Mouse (Mus musculus) hematopoietic stem cell, adult 5-6 weeks (primary cell): ENCODE data around the gene Ece1. TPM values are rescaled to one million over a fixed set of nuclear protein-coding genes. Genes with fewer than 3 reads are reported as not detected.

Experiments
- ATAC-seq, 2 experiments: fragments of 125-278 bp in 1 of 2; replicated peaks in 1 of 2; 2 replicates each; pipeline ENCODE4 v1.8.0; 2016 to 2017; ENCODE audit warnings: inconsistent platforms in 2 of 2, mild to moderate bottlenecking in 2 of 2, moderate number of reproducible peaks in 2 of 2, low read depth in 1 of 2, moderate TSS enrichment in 1 of 2; ENCODE audit not compliant: low FRiP score in 2 of 2, poor library complexity in 2 of 2, severe bottlenecking in 2 of 2, insufficient read depth in 1 of 2, low TSS enrichment in 1 of 2
- total RNA-seq: library from RNA; stranded (forward); fragments of 172-1452, 232-1000 nt; gene quantifications from 2 replicates; pipeline ENCODE4 v1.2.3, GENCODE M21; 2017

Ece1 gene
- total RNA-seq, result 9.1 and 11.4 TPM in 2 replicates

- ATAC-seq, result peak; percentile 79 to 81
Observed at GRCm38 (mm10) chr4:137862019-137862418, at the start of gene Ece1. Gene Ece1 (plus strand): TSS chr4:137862237.

GRCm38 (mm10) chr4:137812946-137813708, 48.9 kb upstream of the Ece1 start:
- ATAC-seq, result no peak

GRCm38 (mm10) chr4:137814140-137814539, 47.9 kb upstream of the Ece1 start:
- no peak for ATAC-seq

- peak in 1 of 2 experiments; percentile 32; a peak in 2 of 4 replicates for ATAC-seq
Observed at GRCm38 (mm10) chr4:137815473-137815872, 46.6 kb upstream of the Ece1 start.

GRCm38 (mm10) chr4:137816216-137816615, 45.8 kb upstream of the Ece1 start:
- no peak for ATAC-seq

- no peak for ATAC-seq
Observed at GRCm38 (mm10) chr4:137818341-137818740, 43.7 kb upstream of the Ece1 start.

- ATAC-seq, result no peak
Observed at GRCm38 (mm10) chr4:137819487-137819886, 42.5 kb upstream of the Ece1 start.

GRCm38 (mm10) chr4:137820721-137821120, 41.3 kb upstream of the Ece1 start:
- ATAC-seq, result no peak

GRCm38 (mm10) chr4:137822537-137822936, 39.5 kb upstream of the Ece1 start:
- no peak for ATAC-seq

- ATAC-seq, result no peak
Observed at GRCm38 (mm10) chr4:137823542-137823941, 38.5 kb upstream of the Ece1 start.

GRCm38 (mm10) chr4:137824881-137825280, 37.2 kb upstream of the Ece1 start:
- no peak for ATAC-seq

GRCm38 (mm10) chr4:137830380-137830779, 31.7 kb upstream of the Ece1 start:
- ATAC-seq, result no peak

- ATAC-seq, result no peak
Observed at GRCm38 (mm10) chr4:137831598-137831997, 30.4 kb upstream of the Ece1 start.

GRCm38 (mm10) chr4:137835624-137836337, 26.3 kb upstream of the Ece1 start:
- peak; percentile 83 to 91 for ATAC-seq

GRCm38 (mm10) chr4:137836741-137837140, 25.3 kb upstream of the Ece1 start:
- ATAC-seq, result no peak

GRCm38 (mm10) chr4:137837792-137838191, 24.2 kb upstream of the Ece1 start:
- no peak for ATAC-seq

GRCm38 (mm10) chr4:137838791-137839190, 23.2 kb upstream of the Ece1 start:
- no peak for ATAC-seq

GRCm38 (mm10) chr4:137839452-137839851, 22.6 kb upstream of the Ece1 start:
- no peak for ATAC-seq
